Mouse (Mus musculus) spleen, adult 2 months (tissue): Measurements from ENCODE around the gene Cemip. TPM values are rescaled to one million over a fixed set of nuclear protein-coding genes. Genes with fewer than 3 reads are reported as not detected.

Experiments used
- DNase-seq, 2 experiments: peaks; one replicate each; pipeline versions ENCODE4 v3.0.0 to v3.0.0-alpha.2; 2012 to 2021; ENCODE audit warnings: low spot score in 2 of 2, low read depth in 1 of 2
- H3K27ac ChIP-seq: fragments of 200-500 bp; 2 replicates; pipeline ENCODE4 v1.5.1; 2012; ENCODE audit warnings: low read length, inconsistent platforms; ENCODE audit not compliant: insufficient read depth
- H3K27me3 ChIP-seq: fragments of 200-500 bp; 2 replicates; pipeline ENCODE4 v1.6.1; 2012; ENCODE audit warnings: mild to moderate bottlenecking, moderate library complexity, low read length, inconsistent platforms; ENCODE audit not compliant: control insufficient read depth, insufficient read depth
- H3K36me3 ChIP-seq: fragments of 200-500 bp; 2 replicates; pipeline ENCODE4 v1.6.1; 2012; ENCODE audit warnings: mild to moderate bottlenecking, low read length, inconsistent platforms; ENCODE audit not compliant: control insufficient read depth, insufficient read depth
- H3K4me1 ChIP-seq: fragments of 200-500 bp; 2 replicates; pipeline ENCODE4 v1.6.1; 2011; ENCODE audit warnings: inconsistent platforms; ENCODE audit not compliant: control insufficient read depth, insufficient read depth, insufficient read length
- H3K4me3 ChIP-seq: fragments of 200-500 bp; 2 replicates; pipeline ENCODE4 v1.5.1; 2011; ENCODE audit warnings: mild to moderate bottlenecking, inconsistent platforms; ENCODE audit not compliant: insufficient read depth, insufficient read length; ENCODE audit errors: extremely low read depth
- CTCF ChIP-seq: fragments of 200-500 bp; IDR thresholded peaks from 2 replicates; pipeline ENCODE4 v1.5.1; 2011; ENCODE audit warnings: mild to moderate bottlenecking, inconsistent platforms; ENCODE audit not compliant: insufficient read depth, insufficient read length, insufficient replicate concordance; ENCODE audit errors: extremely low read depth
- POLR2A ChIP-seq: fragments of 200-500 bp; IDR thresholded peaks from 2 replicates; pipeline ENCODE4 v1.6.1; 2011; ENCODE audit warnings: low read depth, low read length, inconsistent platforms
- WGBS: fragments of 180-500 bp; shearing (Covaris S2); methylation state at CpG from one replicate; pipeline ENCODE4 v1.1.7; 2018; 5-methylcytosine and 5-hydroxymethylcytosine counted together
- polyA plus RNA-seq: library from polyadenylated mRNA; depleted of rRNA; stranded (reverse); fragments of >200 nt; gene quantifications from 2 replicates; pipeline ENCODE4 v1.2.3, GENCODE M21; 2012

Cemip gene
- polyA plus RNA-seq, 1 experiment, result 2.4 TPM

DNA sequence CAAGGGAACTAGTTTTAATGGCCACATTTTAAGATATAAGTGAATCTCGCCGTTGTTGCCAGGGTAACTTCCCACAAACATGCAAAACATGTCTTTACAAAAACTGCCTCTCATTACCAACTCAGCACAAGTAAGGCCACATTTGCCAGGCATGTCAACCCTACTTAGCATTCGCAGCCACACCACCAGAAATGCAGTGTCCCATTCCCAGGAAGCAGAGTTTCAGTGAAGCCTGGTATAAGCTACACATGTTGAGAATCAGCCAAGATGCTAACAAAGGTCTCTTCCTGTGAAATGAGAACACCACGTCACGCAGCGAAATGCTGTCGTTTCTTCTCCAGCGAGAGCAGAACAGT is 26.7 kb upstream of the Cemip start:
- H3K27ac ChIP-seq, result no peak overlapping the region
- DNase-seq, result no peak
- peaks cover 10% of the 10 kb centered on the region; the same call in 1 of the 2 replicates for H3K4me1 ChIP-seq
- 89% methylated on average over 8 of the region's 8 CpGs for WGBS
- no peak overlapping the region for H3K4me3 ChIP-seq
- H3K27me3 ChIP-seq, result no peaks in the 10 kb centered on the region
- TF ChIP-seq CTCF (no peak), POLR2A (no peak)
- peaks cover 5% of the 10 kb centered on the region for H3K36me3 ChIP-seq

GRCm38 (mm10) chr7:84112351-84113034 is 26.2 kb upstream of the Cemip start:
- 85% methylated on average over 6 of the region's 6 CpGs for WGBS
- Histone ChIP-seq H3K4me3 (no peak overlapping the region), H3K4me1 (peaks cover 7% of the 10 kb centered on the region; the same call in 1 of the 2 replicates), H3K27ac (no peak overlapping the region), H3K36me3 (peaks cover 5% of the 10 kb centered on the region), H3K27me3 (no peaks in the 10 kb centered on the region)
- TF ChIP-seq CTCF (no peak), POLR2A (no peak)
- no peak for DNase-seq

- Histone ChIP-seq H3K27me3 (no peaks in the 10 kb centered on the region), H3K36me3 (peaks cover 5% of the 10 kb centered on the region), H3K4me3 (no peak overlapping the region), H3K4me1 (peaks cover 7% of the 10 kb centered on the region; the same call in 1 of the 2 replicates), H3K27ac (no peak overlapping the region)
- TF ChIP-seq POLR2A (no peak), CTCF (no peak)
- DNase-seq, result no peak
- WGBS, result 87% methylated on average over 10 of the region's 10 CpGs
Observed at GRCm38 (mm10) chr7:84111716-84112350, 25.5 kb upstream of the Cemip start.

DNA sequence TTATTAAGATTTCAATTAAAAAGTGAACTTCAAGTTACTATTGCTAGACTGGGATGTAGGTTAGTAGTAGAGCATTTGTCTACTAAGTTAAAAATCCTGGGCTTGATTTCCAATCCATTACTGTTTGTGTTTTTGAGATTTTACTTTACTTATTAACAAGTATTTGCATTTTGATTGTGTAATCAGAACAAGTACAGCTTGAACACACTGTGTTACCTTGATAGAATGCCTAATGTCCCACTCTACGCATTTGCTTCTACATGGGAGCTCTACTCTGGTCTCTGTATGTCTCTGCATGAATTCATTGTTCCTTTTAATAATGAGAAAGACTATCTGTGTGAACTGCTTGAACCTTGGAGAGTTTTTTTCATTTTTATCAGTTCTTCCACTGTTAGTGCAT is 20.6 kb upstream of the Cemip start:
- Histone ChIP-seq H3K27ac (no peak overlapping the region), H3K36me3 (peaks cover 5% of the 10 kb centered on the region), H3K4me1 (no peaks in the 10 kb centered on the region; the same call in 1 of the 2 replicates), H3K27me3 (no peaks in the 10 kb centered on the region), H3K4me3 (no peak overlapping the region)
- TF ChIP-seq POLR2A, result no peak
- WGBS, result 96% methylated on average over 1 of the region's 1 CpGs
- DNase-seq, result no peak

- Histone ChIP-seq H3K4me3 (no peak overlapping the region), H3K27ac (no peak overlapping the region), H3K4me1 (no peaks in the 10 kb centered on the region; the same call in 1 of the 2 replicates), H3K36me3 (no peaks in the 10 kb centered on the region), H3K27me3 (no peaks in the 10 kb centered on the region)
- TF ChIP-seq CTCF, result no peak
- WGBS, result 81% methylated on average over 1 of the region's 1 CpGs
- DNase-seq, result no peak
Observed at GRCm38 (mm10) chr7:84102589-84102988, 16.3 kb upstream of the Cemip start.

DNA sequence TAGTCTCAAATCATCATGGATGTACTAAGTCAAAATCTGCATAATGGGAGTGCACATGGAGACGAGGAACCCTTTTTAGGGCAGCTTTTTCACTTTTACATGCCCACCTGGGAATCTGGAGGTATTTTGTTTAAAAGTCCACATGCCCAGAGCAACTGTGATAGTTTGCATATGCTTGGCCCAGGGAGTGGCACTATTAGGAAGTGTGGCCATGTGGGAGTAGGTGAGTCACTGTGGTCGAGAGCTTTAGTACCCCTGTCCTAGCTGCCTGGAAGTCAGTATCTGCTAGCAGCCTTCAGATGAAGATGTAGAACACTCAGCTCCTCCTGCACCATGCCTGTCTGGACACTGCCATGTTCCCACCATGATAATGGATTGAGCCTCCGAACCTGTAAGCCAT is 14.4 kb upstream of the Cemip start:
- no peak overlapping the region for H3K27ac ChIP-seq
- no peaks in the 10 kb centered on the region for H3K36me3 ChIP-seq
- H3K27me3 ChIP-seq, result no peaks in the 10 kb centered on the region
- H3K4me3 ChIP-seq, result no peak overlapping the region
- 84% methylated on average over 3 of the region's 3 CpGs for WGBS
- no peaks in the 10 kb centered on the region; the same call in 1 of the 2 replicates for H3K4me1 ChIP-seq
- TF ChIP-seq CTCF (no peak), POLR2A (no peak)
- no peak for DNase-seq

GRCm38 (mm10) chr7:84098098-84098497 is 11.8 kb upstream of the Cemip start:
- Histone ChIP-seq H3K4me1 (no peaks in the 10 kb centered on the region; the same call in 1 of the 2 replicates), H3K27ac (no peak overlapping the region), H3K27me3 (no peaks in the 10 kb centered on the region), H3K4me3 (no peak overlapping the region), H3K36me3 (no peaks in the 10 kb centered on the region)
- no peak for DNase-seq
- 95% methylated on average over 1 of the region's 1 CpGs for WGBS
- TF ChIP-seq CTCF, result no peak

GRCm38 (mm10) chr7:84096501-84096900 is 10.2 kb upstream of the Cemip start:
- TF ChIP-seq CTCF (no peak), POLR2A (no peak)

More at GRCm38 (mm10) chr7:84096501-84096900, 10.2 kb upstream of the Cemip start:
- no peak overlapping the region for H3K4me3 ChIP-seq
- H3K36me3 ChIP-seq, result no peaks in the 10 kb centered on the region
- H3K27me3 ChIP-seq, result no peaks in the 10 kb centered on the region
- no peak for DNase-seq
- H3K4me1 ChIP-seq, result no peaks in the 10 kb centered on the region
- 74% methylated on average over 6 of the region's 6 CpGs for WGBS
- H3K27ac ChIP-seq, result no peak overlapping the region
